Mouse (Mus musculus) heart, adult 2 months (tissue): ENCODE data around the gene Acads. TPM values are rescaled to one million over a fixed set of nuclear protein-coding genes. Genes with fewer than 3 reads are reported as not detected.

Experiments
- DNase-seq, 2 experiments: peaks; one replicate each; pipeline ENCODE4 v3.0.0; 2021
- H3K27ac ChIP-seq: fragments of 200-600 bp; 2 replicates; pipeline ENCODE4 v1.8.1; 2022
- H3K27me3 ChIP-seq: fragments of 200-500 bp; 2 replicates; pipeline ENCODE4 v1.6.1; 2012; ENCODE audit warnings: mild to moderate bottlenecking, low read length, inconsistent platforms, mixed read lengths; ENCODE audit not compliant: control insufficient read depth, insufficient read depth
- H3K36me3 ChIP-seq: fragments of 200-500 bp; 2 replicates; pipeline ENCODE4 v1.6.1; 2012; ENCODE audit warnings: low read length, inconsistent platforms; ENCODE audit not compliant: control insufficient read depth, insufficient read depth
- H3K4me1 ChIP-seq: fragments of 200-500 bp; 2 replicates; pipeline ENCODE4 v1.6.1; 2011; ENCODE audit warnings: low read length; ENCODE audit not compliant: control insufficient read depth, insufficient read depth
- H3K4me3 ChIP-seq: fragments of 200-600 bp; 2 replicates; pipeline ENCODE4 v1.8.1; 2022
- H3K79me2 ChIP-seq: fragments of 200-500 bp; replicated peaks from 2 replicates; pipeline ENCODE4 v1.6.1; 2012; ENCODE audit warnings: mild to moderate bottlenecking, inconsistent platforms, low read length, moderate library complexity, mixed read lengths; ENCODE audit not compliant: control insufficient read depth, insufficient read depth
- H3K9ac ChIP-seq: fragments of 200-500 bp; 2 replicates; pipeline ENCODE4 v1.6.1; 2012; ENCODE audit warnings: low read depth, mild to moderate bottlenecking, control low read depth, inconsistent platforms, low read length, mixed read lengths
- CTCF ChIP-seq: fragments of 200-600 bp; IDR thresholded peaks from 2 replicates; pipeline ENCODE4 v1.8.1; 2022; ENCODE audit warnings: antibody characterized with exemption, mild to moderate bottlenecking, moderate library complexity
- EP300 ChIP-seq: fragments of 200-500 bp; IDR thresholded peaks from 2 replicates; pipeline ENCODE4 v1.6.1; 2011; ENCODE audit warnings: low read depth, low read length, control low read depth; ENCODE audit not compliant: insufficient read depth
- POLR2A ChIP-seq: fragments of 200-500 bp; IDR thresholded peaks from 2 replicates; pipeline ENCODE4 v1.6.1; 2011; ENCODE audit warnings: mild to moderate bottlenecking, low read depth, low read length, control low read depth; ENCODE audit not compliant: insufficient read depth
- WGBS: fragments of 180-500 bp; shearing (Covaris S2); methylation state at CpG from one replicate; pipeline ENCODE4 v1.1.7; 2018; 5-methylcytosine and 5-hydroxymethylcytosine counted together
- intact Hi-C: fragments of 180-260 bp; cut with DNase I; formaldehyde crosslinking; loops from one replicate; pipeline ENCODE4 v1.15.1; 2025
- polyA plus RNA-seq: library from polyadenylated mRNA; depleted of rRNA; stranded (reverse); fragments of >200 nt; gene quantifications from 2 replicates; pipeline ENCODE4 v1.2.3, GENCODE M21; 2012
- total RNA-seq, 2 experiments: library from RNA; stranded (reverse); gene quantifications; 2 replicates each; pipeline ENCODE4 v1.2.3; 2021

Gene Acads
- total and polyA plus RNA-seq, 3 experiments: 199 to 256 (median 228) TPM

- H3K79me2 ChIP-seq: 0 out of 2 replicates have a peak, but pooled peaks cover under 1% of the 10 kb centered on the region
- no peak for TF ChIP-seq POLR2A
- no peak for TF ChIP-seq CTCF
- TF ChIP-seq EP300: no peak
- H3K4me3 ChIP-seq: no peak overlapping the region
- intact Hi-C loops: no loop called here
- no peak overlapping the region for H3K27ac ChIP-seq
- no peak for DNase-seq
- 0 out of 2 replicates have a peak, but pooled peaks cover 4% of the 10 kb centered on the region for H3K36me3 ChIP-seq
- WGBS: 91% methylated on average over 8 of the region's 8 CpGs
- no peaks in the 10 kb centered on the region for H3K27me3 ChIP-seq
- H3K4me1 ChIP-seq: peaks cover 21% of the 10 kb centered on the region
- no peak overlapping the region for H3K9ac ChIP-seq
Measured at GRCm38 (mm10) chr5:115148378-115148777, 29.2 kb upstream of the Acads start.

- Histone ChIP-seq H3K9ac (no peak overlapping the region), H3K4me3 (no peak overlapping the region), H3K27me3 (no peaks in the 10 kb centered on the region), H3K79me2 (no peaks in the 10 kb centered on the region), H3K36me3 (0 out of 2 replicates have a peak, but pooled peaks cover 4% of the 10 kb centered on the region), H3K4me1 (peaks cover 20% of the 10 kb centered on the region), H3K27ac (peak overlapping the region; percentile 78)
- WGBS: 67% methylated on average over 3 of the region's 3 CpGs
- DNase-seq: peak in 1 of 2 experiments; percentile 12
- TF ChIP-seq EP300 (no peak), CTCF (no peak), POLR2A (no peak)
- intact Hi-C loops: no loop called here
Measured at GRCm38 (mm10) chr5:115147388-115147787, 28.2 kb upstream of the Acads start.

GRCm38 (mm10) chr5:115146747-115147130, 27.6 kb upstream of the Acads start:
- TF ChIP-seq EP300 (no peak), POLR2A (no peak), CTCF (no peak)
- intact Hi-C loops: no loop called here
- H3K27me3 ChIP-seq: no peaks in the 10 kb centered on the region
- peaks cover 19% of the 10 kb centered on the region for H3K4me1 ChIP-seq
- H3K9ac ChIP-seq: no peak overlapping the region
- peak in 1 of 2 experiments; percentile 12 for DNase-seq
- H3K36me3 ChIP-seq: 0 out of 2 replicates have a peak, but pooled peaks cover 4% of the 10 kb centered on the region
- no peak overlapping the region for H3K4me3 ChIP-seq
- H3K79me2 ChIP-seq: no peaks in the 10 kb centered on the region
- peak overlapping the region; percentile 78 for H3K27ac ChIP-seq

GRCm38 (mm10) chr5:115145976-115146746, 27.0 kb upstream of the Acads start:
- Histone ChIP-seq H3K27me3 (no peaks in the 10 kb centered on the region), H3K4me3 (no peak overlapping the region), H3K79me2 (no peaks in the 10 kb centered on the region), H3K4me1 (peaks cover 16% of the 10 kb centered on the region), H3K36me3 (0 out of 2 replicates have a peak, but pooled peaks cover 4% of the 10 kb centered on the region), H3K9ac (no peak overlapping the region), H3K27ac (peak overlapping the region; percentile 78)
- WGBS: 53% methylated on average over 6 of the region's 6 CpGs
- TF ChIP-seq POLR2A: no peak
- TF ChIP-seq CTCF: no peak
- TF ChIP-seq EP300: no peak
- intact Hi-C loops: no loop called here
- peak in 1 of 2 experiments; percentile 10 for DNase-seq

GRCm38 (mm10) chr5:115145253-115145968, 26.3 kb upstream of the Acads start:
- H3K79me2 ChIP-seq: no peaks in the 10 kb centered on the region
- no peak overlapping the region; the same call in 1 of the 2 replicates for H3K9ac ChIP-seq
- no peaks in the 10 kb centered on the region for H3K27me3 ChIP-seq
- TF ChIP-seq POLR2A: 0 out of 2 replicates have a peak, but pooled peaks have one; percentile 11
- no peak for TF ChIP-seq CTCF
- peaks cover 16% of the 10 kb centered on the region for H3K4me1 ChIP-seq
- 43% methylated on average over 11 of the region's 11 CpGs for WGBS
- 0 out of 2 replicates have a peak, but pooled peaks cover 4% of the 10 kb centered on the region for H3K36me3 ChIP-seq
- peak; percentile 44 to 54 for DNase-seq
- peak overlapping the region; percentile 78 for H3K27ac ChIP-seq
- H3K4me3 ChIP-seq: no peak overlapping the region
- intact Hi-C loops: no loop called here

- H3K4me1 ChIP-seq: peaks cover 16% of the 10 kb centered on the region
- no peak for TF ChIP-seq EP300
- TF ChIP-seq CTCF: no peak
- no peak for TF ChIP-seq POLR2A
- peak in 1 of 2 experiments; percentile 19 for DNase-seq
- H3K27me3 ChIP-seq: no peaks in the 10 kb centered on the region
- WGBS: 85% methylated on average over 6 of the region's 6 CpGs
- 0 out of 2 replicates have a peak, but pooled peaks cover 4% of the 10 kb centered on the region for H3K36me3 ChIP-seq
- no peak overlapping the region for H3K9ac ChIP-seq
- peak overlapping the region; percentile 78 for H3K27ac ChIP-seq
- no peak overlapping the region for H3K4me3 ChIP-seq
- no peaks in the 10 kb centered on the region for H3K79me2 ChIP-seq
- intact Hi-C loops: loop anchor here (1.0 kb wide), 1 partner anchor 17 kb away; no protein-coding TSS in a partner anchor
Measured at GRCm38 (mm10) chr5:115144471-115144870, 25.3 kb upstream of the Acads start.
